Mouse (Mus musculus) thymus, adult 2 months (tissue): Measurements from ENCODE around the gene Ptprg.

Source experiments
- CTCF ChIP-seq: fragments of 200-500 bp; IDR thresholded peaks from 2 replicates; pipeline ENCODE4 v1.5.1; 2012; ENCODE audit warnings: mild to moderate bottlenecking, control low read depth, low read length, moderate library complexity, borderline replicate concordance; ENCODE audit not compliant: control insufficient read depth, poor library complexity, insufficient read depth; ENCODE audit errors: extremely low read depth
- POLR2A ChIP-seq: fragments of 200-500 bp; IDR thresholded peaks from 2 replicates; pipeline ENCODE4 v1.6.1; 2012; ENCODE audit warnings: mild to moderate bottlenecking, low read length, control low read depth, moderate library complexity; ENCODE audit not compliant: control insufficient read depth, poor library complexity, insufficient read depth; ENCODE audit errors: extremely low read depth

DNA sequence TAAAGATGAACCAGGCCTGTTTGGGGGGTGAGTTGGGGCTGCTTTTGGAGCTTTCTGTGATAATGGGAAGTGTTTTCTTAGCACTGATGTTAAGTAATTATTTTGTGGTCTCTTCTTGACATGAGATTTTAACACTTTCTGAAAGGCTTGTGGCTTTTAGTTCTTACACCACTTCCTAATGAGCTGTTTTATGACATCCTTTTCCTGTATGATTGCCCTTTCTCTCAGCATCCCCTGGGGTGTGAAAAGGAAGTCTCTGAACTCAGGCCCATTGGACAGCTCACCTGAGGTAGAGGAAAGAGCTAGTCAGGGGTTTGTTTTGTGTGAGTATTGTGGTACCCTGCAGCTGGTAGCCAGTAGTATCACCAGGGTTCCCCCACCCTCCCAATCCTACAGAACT lies 179.0 kb downstream of the Ptprg start:
- TF ChIP-seq CTCF (no peak), POLR2A (no peak)
